Mouse (Mus musculus): ENCODE results near the gene Mamstr. TPM values are rescaled to one million over a fixed set of nuclear protein-coding genes. Genes with fewer than 3 reads are reported as not detected.

The Mamstr gene
- polyA plus RNA-seq, 1 experiment from 2014 or later: 3.9 TPM

DNA sequence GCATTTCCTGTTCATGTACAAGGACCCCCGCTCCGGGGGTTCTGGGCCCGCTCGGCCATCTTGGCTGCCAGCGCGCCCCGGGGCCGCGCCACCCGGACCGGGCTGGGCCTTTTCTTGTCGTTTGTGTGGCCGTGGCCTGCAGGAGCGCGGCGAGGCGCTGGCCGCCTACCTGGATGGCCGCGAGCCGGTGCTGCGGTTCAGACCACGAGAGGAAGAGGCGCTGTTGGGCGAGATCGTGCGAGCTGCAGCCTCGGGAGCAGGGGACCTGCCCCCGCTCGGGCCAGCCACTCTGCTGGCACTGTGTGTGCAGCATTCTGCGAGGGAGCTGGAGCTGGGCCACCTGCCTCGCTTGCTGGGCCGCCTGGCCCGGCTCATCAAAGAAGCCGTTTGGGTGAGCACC, 7.3 kb upstream of the Mamstr start:
- WGBS: 21% methylated on average over 35 of the region's 35 CpGs
- peak; percentile 67 for DNase-seq (ENCODE audit: low spot score)
- ATAC-seq (replicated peaks; ENCODE audit: low FRiP score, low read depth): 0 out of 2 replicates have a peak, but pooled peaks have one; percentile 23
- H3K9ac ChIP-seq (ENCODE audit: low read depth, low read length): peak overlapping the region; percentile 2; the same call in 1 of the 2 replicates
- no peak overlapping the region for H3K4me3 ChIP-seq (replicated peaks; ENCODE audit: low read depth, low read length)
- no peak overlapping the region for H3K27ac ChIP-seq
- peak overlapping the region; percentile 45 for H3K4me2 ChIP-seq (ENCODE audit: low read length)
- 0 out of 2 replicates have a peak, but pooled peaks cover 4% of the 10 kb centered on the region for H3K36me3 ChIP-seq (ENCODE audit: insufficient read depth, low read length)
- peaks cover 6% of the 10 kb centered on the region; the same call in 1 of the 2 replicates for H3K4me1 ChIP-seq (replicated peaks; ENCODE audit: insufficient read depth, low read length)
- no peaks in the 10 kb centered on the region for H3K9me3 ChIP-seq (replicated peaks; ENCODE audit: low read length)
- TF ChIP-seq CTCF (IDR thresholded peaks at IDR 0.05; ENCODE audit: low read depth): peak; percentile 52; the same call in 1 of the 2 replicates
- H3K27me3 ChIP-seq (ENCODE audit: insufficient read depth, low read length): peaks cover 4% of the 10 kb centered on the region; the same call in 1 of the 2 replicates

DNA sequence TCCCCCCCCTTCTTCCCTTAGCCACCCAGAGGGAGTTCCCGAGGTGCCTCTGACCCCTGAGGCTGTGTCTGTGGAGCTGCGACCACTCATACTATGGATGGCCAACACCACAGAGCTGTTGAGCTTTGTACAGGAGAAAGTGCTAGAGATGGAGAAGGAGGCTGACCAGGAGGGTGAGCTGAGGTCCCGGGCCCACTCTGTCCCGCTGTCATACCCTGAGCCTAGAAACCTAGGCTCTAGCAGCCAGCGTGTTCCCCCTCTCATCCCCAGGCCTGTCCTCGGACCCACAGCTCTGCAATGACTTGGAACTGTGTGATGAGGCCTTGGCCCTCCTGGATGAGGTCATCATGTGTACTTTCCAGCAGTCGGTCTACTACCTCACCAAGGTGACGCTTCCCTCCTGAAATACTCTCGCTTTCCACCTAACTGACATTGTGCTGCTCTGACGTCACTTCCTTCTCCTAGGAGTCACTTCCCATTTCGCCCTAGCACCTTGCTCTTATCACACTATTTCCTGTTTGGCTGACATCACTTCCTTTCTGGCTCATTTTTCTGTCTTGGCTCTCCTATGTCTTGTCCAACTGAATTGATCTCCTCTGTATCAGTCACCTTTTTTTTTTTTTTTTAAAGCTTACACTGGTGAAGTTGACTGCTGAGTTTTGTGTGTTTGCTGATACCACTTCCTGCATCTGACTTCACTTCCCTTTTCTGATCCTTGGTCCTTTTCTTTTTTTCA, 4.7 kb upstream of the Mamstr start:
- Histone ChIP-seq H3K9me3 (replicated peaks; ENCODE audit: low read length) (no peaks in the 10 kb centered on the region), H3K9ac (ENCODE audit: low read depth, low read length) (no peak overlapping the region), H3K4me3 (replicated peaks; ENCODE audit: low read depth, low read length) (no peak overlapping the region), H3K4me2 (ENCODE audit: low read length) (no peak overlapping the region), H3K4me1 (replicated peaks; ENCODE audit: insufficient read depth, low read length) (peaks cover 8% of the 10 kb centered on the region; the same call in 1 of the 2 replicates), H3K27me3 (ENCODE audit: insufficient read depth, low read length) (no peaks in the 10 kb centered on the region), H3K27ac (peak overlapping the region; percentile 64), H3K36me3 (ENCODE audit: insufficient read depth, low read length) (0 out of 2 replicates have a peak, but pooled peaks cover 4% of the 10 kb centered on the region)
- peak; percentile 75 for DNase-seq (ENCODE audit: low spot score)
- ATAC-seq (replicated peaks; ENCODE audit: low FRiP score, low read depth): no peak
- WGBS: 78% methylated on average over 11 of the region's 11 CpGs
- no peak for TF ChIP-seq CTCF (IDR thresholded peaks at IDR 0.05; ENCODE audit: low read depth)

GRCm38 (mm10) chr7:45635711-45636688, 3.8 kb upstream of the Mamstr start:
- Histone ChIP-seq H3K9ac (ENCODE audit: low read depth, low read length) (no peak overlapping the region), H3K4me2 (ENCODE audit: low read length) (no peak overlapping the region), H3K27ac (peak overlapping the region; percentile 64), H3K9me3 (replicated peaks; ENCODE audit: low read length) (no peaks in the 10 kb centered on the region), H3K27me3 (ENCODE audit: insufficient read depth, low read length) (no peaks in the 10 kb centered on the region), H3K4me3 (replicated peaks; ENCODE audit: low read depth, low read length) (no peak overlapping the region), H3K4me1 (replicated peaks; ENCODE audit: insufficient read depth, low read length) (peaks cover 16% of the 10 kb centered on the region; the same call in 1 of the 2 replicates), H3K36me3 (ENCODE audit: insufficient read depth, low read length) (0 out of 2 replicates have a peak, but pooled peaks cover 4% of the 10 kb centered on the region)
- DNase-seq (ENCODE audit: low spot score) (peak; percentile 89), ATAC-seq (replicated peaks; ENCODE audit: low FRiP score, low read depth) (no peak)
- 55% methylated on average over 15 of the region's 15 CpGs for WGBS
- TF ChIP-seq CTCF (IDR thresholded peaks at IDR 0.05; ENCODE audit: low read depth): no peak

DNA sequence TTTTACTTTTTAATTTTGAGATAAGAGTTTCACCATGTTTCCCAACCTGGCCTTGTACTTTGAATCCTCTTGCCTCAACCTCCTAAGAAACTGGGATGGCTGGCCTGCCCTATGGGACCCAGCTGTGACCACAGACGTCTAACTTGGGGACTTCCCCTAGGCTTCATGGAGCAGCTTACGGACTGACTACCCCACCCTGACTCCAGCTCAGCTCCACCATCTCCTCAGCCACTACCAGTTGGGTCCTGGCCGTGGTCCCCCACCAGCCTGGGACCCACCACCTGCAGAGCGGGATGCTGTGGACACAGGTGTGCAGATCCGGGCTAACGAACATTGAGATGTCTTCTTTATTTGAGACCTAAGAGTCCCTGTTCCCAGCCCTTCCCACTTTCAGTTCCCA, 2.1 kb upstream of the Mamstr start:
- H3K4me1 ChIP-seq (replicated peaks; ENCODE audit: insufficient read depth, low read length): peaks cover 32% of the 10 kb centered on the region
- no peak for TF ChIP-seq CTCF (IDR thresholded peaks at IDR 0.05; ENCODE audit: low read depth)
- ATAC-seq (replicated peaks; ENCODE audit: low FRiP score, low read depth) (no peak), DNase-seq (ENCODE audit: low spot score) (no peak)
- 95% methylated on average over 6 of the region's 6 CpGs for WGBS
- H3K9me3 ChIP-seq (replicated peaks; ENCODE audit: low read length): no peaks in the 10 kb centered on the region
- H3K4me2 ChIP-seq (ENCODE audit: low read length): no peak overlapping the region; the same call in 1 of the 2 replicates
- H3K27ac ChIP-seq: no peak overlapping the region
- no peak overlapping the region for H3K9ac ChIP-seq (ENCODE audit: low read depth, low read length)
- 0 out of 2 replicates have a peak, but pooled peaks cover 4% of the 10 kb centered on the region for H3K36me3 ChIP-seq (ENCODE audit: insufficient read depth, low read length)
- no peaks in the 10 kb centered on the region for H3K27me3 ChIP-seq (ENCODE audit: insufficient read depth, low read length)
- no peak overlapping the region for H3K4me3 ChIP-seq (replicated peaks; ENCODE audit: low read depth, low read length)

DNA sequence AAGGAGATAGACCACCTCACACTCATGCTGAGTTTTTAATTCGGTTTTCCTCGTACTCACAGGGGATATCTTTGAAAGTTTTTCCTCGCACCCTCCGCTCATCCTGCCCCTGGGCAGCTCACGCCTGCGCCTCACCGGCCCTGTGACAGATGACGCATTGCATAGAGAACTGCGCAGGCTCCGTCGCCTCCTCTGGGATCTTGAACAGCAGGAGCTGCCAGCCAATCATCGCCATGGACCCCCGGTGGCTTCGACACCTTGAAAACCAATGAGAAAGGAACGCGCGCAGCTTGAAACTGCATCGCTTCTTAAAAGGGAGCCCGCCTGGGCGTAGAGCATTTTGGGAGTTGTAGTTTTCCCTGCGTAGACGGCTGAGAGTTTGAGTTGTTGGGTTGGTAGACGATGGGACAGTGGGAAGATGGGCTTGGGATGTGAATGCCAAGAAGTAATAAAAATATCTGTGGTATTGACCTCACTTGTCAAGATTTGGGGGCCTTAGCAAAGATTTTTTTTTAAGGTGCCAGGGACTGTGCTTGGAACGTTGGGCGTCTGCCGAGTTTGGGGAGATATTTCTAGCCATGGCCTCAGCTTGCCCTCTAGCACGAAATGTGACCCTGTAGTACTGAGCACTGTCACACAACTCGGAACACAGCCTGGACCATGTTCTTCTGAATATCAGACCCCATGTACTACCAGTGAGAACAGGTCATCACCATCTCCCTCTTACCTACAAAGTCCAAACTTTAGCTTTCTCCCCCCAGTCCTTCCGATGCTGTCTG, 965 bp upstream of the Mamstr start:
- no peak overlapping the region for H3K9ac ChIP-seq (ENCODE audit: low read depth, low read length)
- 23% methylated on average over 29 of the region's 29 CpGs for WGBS

More for the DNA sequence above, 965 bp upstream of the Mamstr start:
- Histone ChIP-seq H3K4me1 (replicated peaks; ENCODE audit: insufficient read depth, low read length) (peaks cover 37% of the 10 kb centered on the region), H3K27me3 (ENCODE audit: insufficient read depth, low read length) (no peaks in the 10 kb centered on the region), H3K4me2 (ENCODE audit: low read length) (peak overlapping the region; percentile 34), H3K36me3 (ENCODE audit: insufficient read depth, low read length) (0 out of 2 replicates have a peak, but pooled peaks cover 4% of the 10 kb centered on the region), H3K27ac (no peak overlapping the region), H3K9me3 (replicated peaks; ENCODE audit: low read length) (no peaks in the 10 kb centered on the region), H3K4me3 (replicated peaks; ENCODE audit: low read depth, low read length) (0 out of 2 replicates have a peak overlapping the region, but pooled peaks have one; percentile 3)
- TF ChIP-seq CTCF (IDR thresholded peaks at IDR 0.05; ENCODE audit: low read depth): no peak
- DNase-seq (ENCODE audit: low spot score) (peak; percentile 99), ATAC-seq (replicated peaks; ENCODE audit: low FRiP score, low read depth) (peak; percentile 81)

Measured in kidney, postnatal 0 days (tissue).